Mouse (Mus musculus): ENCODE data around the gene Ears2. TPM values are rescaled to one million over a fixed set of nuclear protein-coding genes. Genes with fewer than 3 reads are reported as not detected.

Gene Ears2
- total RNA-seq, 1 experiment, result 20.5 TPM

- no peak overlapping the region for H3K4me3 ChIP-seq (ENCODE audit: insufficient read depth in 1 of 2, low read depth in 1 of 2, low read length in 2 of 2, poor library complexity in 1 of 2, severe bottlenecking in 1 of 2)
- no peak overlapping the region for H3K27ac ChIP-seq (ENCODE audit: insufficient read depth, low read depth, low read length, poor library complexity, severe bottlenecking)
- H3K36me3 ChIP-seq (ENCODE audit: control insufficient read depth, insufficient read depth, low read length, poor library complexity, severe bottlenecking), result peaks cover 6% of the 10 kb centered on the region
- H3K9me3 ChIP-seq (ENCODE audit: control insufficient read depth, insufficient read depth, low read depth, low read length), result no peaks in the 10 kb centered on the region
- TF ChIP-seq MAFK (IDR thresholded peaks at IDR 0.05; ENCODE audit: insufficient read depth, low read depth, low read length) (no peak), HCFC1 (IDR thresholded peaks at IDR 0.05; ENCODE audit: borderline replicate concordance, insufficient read depth, low read length) (no peak), ZNF384 (IDR thresholded peaks at IDR 0.05; ENCODE audit: low read depth, low read length) (no peak), ZC3H11A (IDR thresholded peaks at IDR 0.05; ENCODE audit: borderline replicate concordance, low read depth, low read length) (no peak), CHD2 (IDR thresholded peaks at IDR 0.05; ENCODE audit: low read depth, low read length) (no peak)
- no peaks in the 10 kb centered on the region for H3K4me1 ChIP-seq (ENCODE audit: control insufficient read depth in 2 of 2, insufficient read depth in 2 of 2, low read length in 2 of 2, poor library complexity in 1 of 2)
- H3K9ac ChIP-seq (ENCODE audit: insufficient read depth, low read depth, low read length, poor library complexity, severe bottlenecking), result no peak overlapping the region
- no peak for DNase-seq (ENCODE audit: low read depth, low spot score)
- in situ Hi-C loops (cut with MboI; ENCODE audit: low sequenced_read_pairs in 2 of 2, unreplicated experiment in 2 of 2), result no loop called here
Observed at GRCm38 (mm10) chr7:122034348-122034747, 32.7 kb downstream of the Ears2 start.

- Histone ChIP-seq H3K9me3 (ENCODE audit: control insufficient read depth, insufficient read depth, low read depth, low read length) (no peaks in the 10 kb centered on the region), H3K27ac (ENCODE audit: insufficient read depth, low read depth, low read length, poor library complexity, severe bottlenecking) (no peak overlapping the region)
- no peak for DNase-seq (ENCODE audit: low read depth, low spot score)
Observed at GRCm38 (mm10) chr7:122033371-122033770, 33.7 kb downstream of the Ears2 start.

GRCm38 (mm10) chr7:122022131-122022530 is 44.9 kb downstream of the Ears2 start:
- in situ Hi-C loops (cut with MboI; ENCODE audit: low sequenced_read_pairs in 2 of 2, unreplicated experiment in 2 of 2), result no loop called here

More at GRCm38 (mm10) chr7:122033371-122033770, 33.7 kb downstream of the Ears2 start:
- TF ChIP-seq CHD2 (IDR thresholded peaks at IDR 0.05; ENCODE audit: low read depth, low read length), result no peak
- no peak for TF ChIP-seq HCFC1 (IDR thresholded peaks at IDR 0.05; ENCODE audit: borderline replicate concordance, insufficient read depth, low read length)
- TF ChIP-seq ZNF384 (IDR thresholded peaks at IDR 0.05; ENCODE audit: low read depth, low read length), result no peak
- TF ChIP-seq MAFK (IDR thresholded peaks at IDR 0.05; ENCODE audit: insufficient read depth, low read depth, low read length), result no peak
- no peak for TF ChIP-seq ZC3H11A (IDR thresholded peaks at IDR 0.05; ENCODE audit: borderline replicate concordance, low read depth, low read length)
- peaks cover 3% of the 10 kb centered on the region for H3K36me3 ChIP-seq (ENCODE audit: control insufficient read depth, insufficient read depth, low read length, poor library complexity, severe bottlenecking)
- H3K9ac ChIP-seq (ENCODE audit: insufficient read depth, low read depth, low read length, poor library complexity, severe bottlenecking), result no peak overlapping the region
- H3K4me1 ChIP-seq (ENCODE audit: control insufficient read depth in 2 of 2, insufficient read depth in 2 of 2, low read length in 2 of 2, poor library complexity in 1 of 2), result no peaks in the 10 kb centered on the region
- in situ Hi-C loops (cut with MboI; ENCODE audit: low sequenced_read_pairs in 2 of 2, unreplicated experiment in 2 of 2), result no loop called here
- no peak overlapping the region for H3K4me3 ChIP-seq (ENCODE audit: insufficient read depth in 1 of 2, low read depth in 1 of 2, low read length in 2 of 2, poor library complexity in 1 of 2, severe bottlenecking in 1 of 2)

GRCm38 (mm10) chr7:122020667-122021354 is 46.3 kb downstream of the Ears2 start, which contains the start of gene Gga2:
Gene Gga2 (minus strand): TSS chr7:122021222.
- Histone ChIP-seq H3K9ac (ENCODE audit: insufficient read depth, low read depth, low read length, poor library complexity, severe bottlenecking) (peak within 1 kb of the TSS; percentile 92), H3K4me3 (ENCODE audit: insufficient read depth in 1 of 2, low read depth in 1 of 2, low read length in 2 of 2, poor library complexity in 1 of 2, severe bottlenecking in 1 of 2) (peak within 1 kb of the TSS; percentile 74 to 92), H3K4me1 (ENCODE audit: control insufficient read depth in 2 of 2, insufficient read depth in 2 of 2, low read length in 2 of 2, poor library complexity in 1 of 2) (peaks cover 3 to 16% of the 10 kb centered on the region in 2 experiments; a peak in 3 of 4 replicates), H3K36me3 (ENCODE audit: control insufficient read depth, insufficient read depth, low read length, poor library complexity, severe bottlenecking) (peaks cover 5% of the 10 kb centered on the region; the same call in 1 of the 2 replicates), H3K9me3 (ENCODE audit: control insufficient read depth, insufficient read depth, low read depth, low read length) (no peaks in the 10 kb centered on the region), H3K27ac (ENCODE audit: insufficient read depth, low read depth, low read length, poor library complexity, severe bottlenecking) (peak within 1 kb of the TSS; percentile 55; the same call in 1 of the 2 replicates)
- TF ChIP-seq CHD2 (IDR thresholded peaks at IDR 0.05; ENCODE audit: low read depth, low read length) (no peak), ZC3H11A (IDR thresholded peaks at IDR 0.05; ENCODE audit: borderline replicate concordance, low read depth, low read length) (no peak), MAFK (IDR thresholded peaks at IDR 0.05; ENCODE audit: insufficient read depth, low read depth, low read length) (no peak), HCFC1 (IDR thresholded peaks at IDR 0.05; ENCODE audit: borderline replicate concordance, insufficient read depth, low read length) (peak; percentile 63; the same call in 1 of the 2 replicates), ZNF384 (IDR thresholded peaks at IDR 0.05; ENCODE audit: low read depth, low read length) (peak; percentile 99)
- peak; percentile 74 for DNase-seq (ENCODE audit: low read depth, low spot score)
- in situ Hi-C loops (cut with MboI; ENCODE audit: low sequenced_read_pairs in 2 of 2, unreplicated experiment in 2 of 2), result no loop called here

More at GRCm38 (mm10) chr7:122022131-122022530, 44.9 kb downstream of the Ears2 start:
- H3K27ac ChIP-seq (ENCODE audit: insufficient read depth, low read depth, low read length, poor library complexity, severe bottlenecking), result no peak overlapping the region
- no peak overlapping the region for H3K4me3 ChIP-seq (ENCODE audit: insufficient read depth in 1 of 2, low read depth in 1 of 2, low read length in 2 of 2, poor library complexity in 1 of 2, severe bottlenecking in 1 of 2)
- DNase-seq (ENCODE audit: low read depth, low spot score), result no peak
- peaks cover 3 to 7% of the 10 kb centered on the region in 2 experiments; a peak in 3 of 4 replicates for H3K4me1 ChIP-seq (ENCODE audit: control insufficient read depth in 2 of 2, insufficient read depth in 2 of 2, low read length in 2 of 2, poor library complexity in 1 of 2)
- peaks cover 4% of the 10 kb centered on the region; the same call in 1 of the 2 replicates for H3K36me3 ChIP-seq (ENCODE audit: control insufficient read depth, insufficient read depth, low read length, poor library complexity, severe bottlenecking)
- TF ChIP-seq MAFK (IDR thresholded peaks at IDR 0.05; ENCODE audit: insufficient read depth, low read depth, low read length) (no peak), ZNF384 (IDR thresholded peaks at IDR 0.05; ENCODE audit: low read depth, low read length) (no peak), HCFC1 (IDR thresholded peaks at IDR 0.05; ENCODE audit: borderline replicate concordance, insufficient read depth, low read length) (no peak), ZC3H11A (IDR thresholded peaks at IDR 0.05; ENCODE audit: borderline replicate concordance, low read depth, low read length) (no peak), CHD2 (IDR thresholded peaks at IDR 0.05; ENCODE audit: low read depth, low read length) (no peak)
- no peaks in the 10 kb centered on the region for H3K9me3 ChIP-seq (ENCODE audit: control insufficient read depth, insufficient read depth, low read depth, low read length)
- H3K9ac ChIP-seq (ENCODE audit: insufficient read depth, low read depth, low read length, poor library complexity, severe bottlenecking), result no peak overlapping the region
